Mouse (Mus musculus): ENCODE measurements at regions not wholly inside any gene's neighbourhood (a gene's known extent, or its start where the extent isn't known, plus 50 kb on each side); places are given as distances from the start of the nearest gene placed in this dataset.
A peak's percentile ranks its signal among the peaks of the same experiment; 100 is the strongest.
"Not testable (repeated sequence)": the region's sequence is repeated elsewhere in the genome, so short reads cannot be mapped to it uniquely, and the experiment has no call there.

- DNase-seq (ENCODE audit: low read depth, low spot score): no peak
Measured at GRCm38 (mm10) chr10:57000892-57001722, 485.1 kb upstream of the Hsf2 start.

GRCm38 (mm10) chr10:57001723-57002110 lies 484.5 kb upstream of the Hsf2 start:
- no peak for DNase-seq (ENCODE audit: low read depth, low spot score)

- DNase-seq (ENCODE audit: low read depth, low spot score): no peak
Measured at GRCm38 (mm10) chr10:57037641-57038040, 448.5 kb upstream of the Hsf2 start.

GRCm38 (mm10) chr10:57040201-57040600 lies 446.0 kb upstream of the Hsf2 start:
- DNase-seq (ENCODE audit: low read depth, low spot score): no peak

GRCm38 (mm10) chr10:57046021-57046420 lies 440.2 kb upstream of the Hsf2 start:
- no peak for DNase-seq (ENCODE audit: low read depth, low spot score)

GRCm38 (mm10) chr10:57046891-57047290 lies 439.3 kb upstream of the Hsf2 start:
- DNase-seq (ENCODE audit: low read depth, low spot score): no peak

- no peak for DNase-seq (ENCODE audit: low read depth, low spot score)
Measured at GRCm38 (mm10) chr10:57047719-57048118, 438.5 kb upstream of the Hsf2 start.

- not testable (repeated sequence) for DNase-seq (ENCODE audit: low read depth, low spot score)
Measured at GRCm38 (mm10) chr10:57053375-57053774, 432.8 kb upstream of the Hsf2 start.

GRCm38 (mm10) chr10:57090131-57090530 lies 396.1 kb upstream of the Hsf2 start:
- DNase-seq (ENCODE audit: low read depth, low spot score): no peak

GRCm38 (mm10) chr10:57095920-57096319 lies 390.3 kb upstream of the Hsf2 start:
- DNase-seq (ENCODE audit: low read depth, low spot score): no peak

- no peak for DNase-seq (ENCODE audit: low read depth, low spot score)
Measured at GRCm38 (mm10) chr10:57113359-57113758, 372.8 kb upstream of the Hsf2 start.

- no peak for DNase-seq (ENCODE audit: low read depth, low spot score)
Measured at GRCm38 (mm10) chr10:57114696-57115271, 371.4 kb upstream of the Hsf2 start.

- no peak for DNase-seq (ENCODE audit: low read depth, low spot score)
Measured at GRCm38 (mm10) chr10:57121514-57121913, 364.7 kb upstream of the Hsf2 start.

- no peak for DNase-seq (ENCODE audit: low read depth, low spot score)
Measured at GRCm38 (mm10) chr10:57127185-57127584, 359.0 kb upstream of the Hsf2 start.

- no peak for DNase-seq (ENCODE audit: low read depth, low spot score)
Measured at GRCm38 (mm10) chr10:57156426-57156825, 329.8 kb upstream of the Hsf2 start.

- no peak for DNase-seq (ENCODE audit: low read depth, low spot score)
Measured at GRCm38 (mm10) chr10:57156912-57157311, 329.3 kb upstream of the Hsf2 start.

GRCm38 (mm10) chr10:57160546-57160945 lies 325.6 kb upstream of the Hsf2 start:
- DNase-seq (ENCODE audit: low read depth, low spot score): no peak

GRCm38 (mm10) chr10:57163359-57163758 lies 322.8 kb upstream of the Hsf2 start:
- no peak for DNase-seq (ENCODE audit: low read depth, low spot score)

GRCm38 (mm10) chr10:57183560-57183959 lies 302.6 kb upstream of the Hsf2 start:
- peak; percentile 1 for DNase-seq (ENCODE audit: low read depth, low spot score)

- no peak for DNase-seq (ENCODE audit: low read depth, low spot score)
Measured at GRCm38 (mm10) chr10:57210701-57211100, 275.5 kb upstream of the Hsf2 start.

- DNase-seq (ENCODE audit: low read depth, low spot score): no peak
Measured at GRCm38 (mm10) chr10:57231117-57231516, 255.1 kb upstream of the Hsf2 start.

- no peak for DNase-seq (ENCODE audit: low read depth, low spot score)
Measured at GRCm38 (mm10) chr10:57281220-57281619, 205.0 kb upstream of the Hsf2 start.

- no peak for DNase-seq (ENCODE audit: low read depth, low spot score)
Measured at GRCm38 (mm10) chr10:57282896-57283295, 203.3 kb upstream of the Hsf2 start.
